Mouse (Mus musculus) kidney, embryonic 14.5 days (tissue): Measurements from ENCODE around the gene Srcap. TPM values are rescaled to one million over a fixed set of nuclear protein-coding genes. Genes with fewer than 3 reads are reported as not detected.
"Not testable (repeated sequence)": the region's sequence is repeated elsewhere in the genome, so short reads cannot be mapped to it uniquely, and the experiment has no call there.

Experiments
- ATAC-seq: fragments of 200-750 bp; cut with Nextera tagmentation; 2 replicates; pipeline ENCODE4 v1.8.0; 2017; ENCODE audit warnings: moderate number of reproducible peaks, mild to moderate bottlenecking, moderate TSS enrichment, moderate library complexity; ENCODE audit not compliant: low FRiP score, low TSS enrichment
- H3K27ac ChIP-seq: fragments of 300-500 bp; sonication (generic); 2 replicates; pipeline ENCODE4 v1.5.1; 2014; ENCODE audit warnings: low read depth, mild to moderate bottlenecking, low read length, moderate library complexity, mixed read lengths
- H3K27me3 ChIP-seq: fragments of 300-500 bp; sonication (generic); 2 replicates; pipeline ENCODE4 v1.6.1; 2014; ENCODE audit warnings: mild to moderate bottlenecking, low read length; ENCODE audit not compliant: control insufficient read depth, insufficient read depth
- H3K36me3 ChIP-seq: fragments of 300-500 bp; sonication (generic); 2 replicates; pipeline ENCODE4 v1.6.1; 2014; ENCODE audit warnings: low read length, mixed read lengths; ENCODE audit not compliant: control insufficient read depth, insufficient read depth
- H3K4me1 ChIP-seq: fragments of 300-500 bp; sonication (generic); 2 replicates; pipeline ENCODE4 v1.6.1; 2014; ENCODE audit warnings: low read length, mixed read lengths; ENCODE audit not compliant: control insufficient read depth, insufficient read depth
- H3K4me2 ChIP-seq: fragments of 300-500 bp; sonication (generic); replicated peaks from 2 replicates; pipeline ENCODE4 v1.6.1; 2014; ENCODE audit warnings: low read depth, mild to moderate bottlenecking, low read length
- H3K4me3 ChIP-seq: fragments of 300-500 bp; sonication (generic); 2 replicates; pipeline ENCODE4 v1.5.1; 2014; ENCODE audit warnings: mild to moderate bottlenecking, low read length
- H3K9ac ChIP-seq: fragments of 300-500 bp; sonication (generic); 2 replicates; pipeline ENCODE4 v1.6.1; 2014; ENCODE audit warnings: low read depth, mild to moderate bottlenecking, low read length, moderate library complexity
- H3K9me3 ChIP-seq: fragments of 300-500 bp; sonication (generic); 2 replicates; pipeline ENCODE4 v1.6.1; 2016; ENCODE audit warnings: low read length; ENCODE audit not compliant: control insufficient read depth
- WGBS: fragments of 180-500 bp; shearing (Covaris S2); extraction: QIAGEN DNeasy Blood & Tissue Kit; methylation state at CpG from one replicate; pipeline ENCODE4 v1.1.7; 2014; 5-methylcytosine and 5-hydroxymethylcytosine counted together
- polyA plus RNA-seq: library from polyadenylated mRNA; unstranded; fragments of >200 nt; fragmentation: Nextera tagmentation; extraction: Ambion mirVana; gene quantifications from 2 replicates; pipeline ENCODE4 v1.2.1, GENCODE M21; 2014

The Srcap gene
- polyA plus RNA-seq, 1 experiment from 2014 or later = 82.3 TPM

DNA sequence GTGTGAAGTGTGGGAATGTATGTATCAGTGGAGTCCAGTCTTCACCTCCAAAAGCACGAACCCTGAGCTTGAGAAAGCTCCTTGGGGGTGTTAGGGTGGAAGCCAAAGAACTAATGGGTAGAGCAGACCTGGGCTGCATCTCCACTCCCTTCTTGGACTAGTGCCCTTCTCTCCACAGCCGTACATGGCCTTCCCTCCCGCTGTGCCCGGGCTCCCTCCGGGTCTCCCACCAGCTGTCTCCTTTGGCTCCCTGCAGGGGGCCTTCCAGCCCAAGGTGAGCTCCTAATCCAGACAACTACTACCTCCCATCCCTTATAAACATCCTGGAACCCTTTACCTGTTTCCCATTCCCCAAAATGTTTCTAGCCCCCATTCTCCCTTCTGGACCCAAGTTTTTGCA lies 26.4 kb upstream of the Srcap start:
- WGBS = 82% methylated on average over 5 of the region's 5 CpGs
- H3K27ac ChIP-seq = no peak overlapping the region
- no peaks in the 10 kb centered on the region for H3K9me3 ChIP-seq
- H3K4me2 ChIP-seq = no peak overlapping the region
- H3K27me3 ChIP-seq = no peaks in the 10 kb centered on the region
- no peak for ATAC-seq
- H3K4me1 ChIP-seq = peaks cover 3% of the 10 kb centered on the region; the same call in 1 of the 2 replicates
- peaks cover 87% of the 10 kb centered on the region for H3K36me3 ChIP-seq
- no peak overlapping the region for H3K9ac ChIP-seq
- H3K4me3 ChIP-seq = no peak overlapping the region

- H3K27ac ChIP-seq, H3K27me3 ChIP-seq, H3K4me1 ChIP-seq, H3K4me3 ChIP-seq, H3K9me3 ChIP-seq, ATAC-seq, H3K9ac ChIP-seq, H3K4me2 ChIP-seq: not testable (repeated sequence)
- peaks cover 86% of the 10 kb centered on the region for H3K36me3 ChIP-seq
- WGBS = 93% methylated on average over 4 of the region's 5 CpGs
Measured at GRCm38 (mm10) chr7:127488364-127488763, 23.4 kb upstream of the Srcap start.

GRCm38 (mm10) chr7:127489982-127490381 lies 21.8 kb upstream of the Srcap start:
- no peak overlapping the region for H3K9ac ChIP-seq
- 90% methylated on average over 7 of the region's 7 CpGs for WGBS
- H3K4me2 ChIP-seq = no peak overlapping the region
- no peaks in the 10 kb centered on the region for H3K9me3 ChIP-seq
- no peak overlapping the region for H3K4me3 ChIP-seq
- H3K36me3 ChIP-seq = peaks cover 69% of the 10 kb centered on the region
- 0 out of 2 replicates have a peak, but pooled peaks have one; percentile 7 for ATAC-seq
- no peak overlapping the region for H3K27ac ChIP-seq
- no peaks in the 10 kb centered on the region for H3K27me3 ChIP-seq
- no peaks in the 10 kb centered on the region for H3K4me1 ChIP-seq

GRCm38 (mm10) chr7:127491846-127492245 lies 19.9 kb upstream of the Srcap start:
- no peak overlapping the region for H3K4me2 ChIP-seq
- H3K36me3 ChIP-seq = peaks cover 51% of the 10 kb centered on the region
- no peaks in the 10 kb centered on the region for H3K4me1 ChIP-seq
- H3K27me3 ChIP-seq = no peaks in the 10 kb centered on the region
- ATAC-seq = no peak
- 90% methylated on average over 3 of the region's 3 CpGs for WGBS
- H3K4me3 ChIP-seq = no peak overlapping the region
- H3K27ac ChIP-seq = no peak overlapping the region
- no peak overlapping the region for H3K9ac ChIP-seq
- no peaks in the 10 kb centered on the region for H3K9me3 ChIP-seq

GRCm38 (mm10) chr7:127494648-127495047 lies 17.1 kb upstream of the Srcap start:
- Histone ChIP-seq H3K4me1 (no peaks in the 10 kb centered on the region), H3K9ac (no peak overlapping the region), H3K9me3 (no peaks in the 10 kb centered on the region), H3K4me2 (no peak overlapping the region), H3K36me3 (peaks cover 26% of the 10 kb centered on the region), H3K27ac (no peak overlapping the region), H3K4me3 (no peak overlapping the region), H3K27me3 (no peaks in the 10 kb centered on the region)
- no peak for ATAC-seq

GRCm38 (mm10) chr7:127497382-127497781 lies 14.4 kb upstream of the Srcap start:
- no peaks in the 10 kb centered on the region for H3K27me3 ChIP-seq
- no peak overlapping the region for H3K4me2 ChIP-seq
- no peak overlapping the region for H3K4me3 ChIP-seq
- H3K4me1 ChIP-seq = no peaks in the 10 kb centered on the region
- H3K9ac ChIP-seq = no peak overlapping the region
- H3K27ac ChIP-seq = no peak overlapping the region
- no peaks in the 10 kb centered on the region for H3K9me3 ChIP-seq
- no peak for ATAC-seq
- 77% methylated on average over 2 of the region's 2 CpGs for WGBS
- H3K36me3 ChIP-seq = no peaks in the 10 kb centered on the region; the same call in 1 of the 2 replicates

DNA sequence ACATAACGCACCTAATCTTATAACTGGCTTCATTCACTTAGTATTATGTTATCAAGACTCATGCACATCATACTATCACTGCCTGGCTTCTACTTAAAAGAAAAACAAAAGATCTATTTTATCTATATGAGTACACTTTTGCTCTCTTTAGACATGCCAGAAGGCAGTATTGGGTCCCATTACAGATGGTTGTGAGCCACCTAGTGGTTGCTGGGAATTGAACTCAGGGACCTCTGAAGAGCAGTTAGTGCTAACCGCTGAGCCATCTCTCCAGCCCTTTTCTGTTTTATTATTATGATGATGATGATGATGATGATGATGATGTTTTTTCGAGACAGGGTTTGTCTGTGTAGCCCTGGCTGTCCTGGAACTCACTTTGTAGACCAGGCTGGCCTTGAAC lies 13.4 kb upstream of the Srcap start:
- no peak overlapping the region for H3K9ac ChIP-seq
- no peaks in the 10 kb centered on the region for H3K9me3 ChIP-seq
- no peaks in the 10 kb centered on the region for H3K27me3 ChIP-seq
- no peaks in the 10 kb centered on the region for H3K4me1 ChIP-seq
- WGBS = 34% methylated on average over 3 of the region's 3 CpGs
- H3K4me2 ChIP-seq = no peak overlapping the region
- no peak overlapping the region for H3K4me3 ChIP-seq
- ATAC-seq = 0 out of 2 replicates have a peak, but pooled peaks have one; percentile 51
- H3K36me3 ChIP-seq = no peaks in the 10 kb centered on the region
- no peak overlapping the region for H3K27ac ChIP-seq

GRCm38 (mm10) chr7:127508291-127508690 lies 3.5 kb upstream of the Srcap start:
- no peak overlapping the region for H3K9ac ChIP-seq
- no peak for ATAC-seq
- no peaks in the 10 kb centered on the region for H3K9me3 ChIP-seq
- H3K27ac ChIP-seq = no peak overlapping the region
- H3K27me3 ChIP-seq = no peaks in the 10 kb centered on the region
- WGBS = 97% methylated on average over 3 of the region's 3 CpGs
- H3K4me1 ChIP-seq = no peaks in the 10 kb centered on the region
- no peak overlapping the region for H3K4me3 ChIP-seq
- H3K4me2 ChIP-seq = no peak overlapping the region
- no peaks in the 10 kb centered on the region for H3K36me3 ChIP-seq

- not testable (repeated sequence) for H3K27ac ChIP-seq, H3K4me1 ChIP-seq, H3K36me3 ChIP-seq, H3K4me2 ChIP-seq, H3K9ac ChIP-seq, ATAC-seq, H3K27me3 ChIP-seq, H3K4me3 ChIP-seq, H3K9me3 ChIP-seq
- 83% methylated on average over 3 of the region's 4 CpGs for WGBS
Measured at GRCm38 (mm10) chr7:127509830-127510229, 2.0 kb upstream of the Srcap start.
